Mouse (Mus musculus): Measurements from ENCODE around the gene Jsrp1. TPM values are rescaled to one million over a fixed set of nuclear protein-coding genes. Genes with fewer than 3 reads are reported as not detected.
A peak's percentile ranks its signal among the peaks of the same experiment; 100 is the strongest.

Gene Jsrp1
- polyA plus RNA-seq, 1 experiment from 2014 or later, result not detected

DNA sequence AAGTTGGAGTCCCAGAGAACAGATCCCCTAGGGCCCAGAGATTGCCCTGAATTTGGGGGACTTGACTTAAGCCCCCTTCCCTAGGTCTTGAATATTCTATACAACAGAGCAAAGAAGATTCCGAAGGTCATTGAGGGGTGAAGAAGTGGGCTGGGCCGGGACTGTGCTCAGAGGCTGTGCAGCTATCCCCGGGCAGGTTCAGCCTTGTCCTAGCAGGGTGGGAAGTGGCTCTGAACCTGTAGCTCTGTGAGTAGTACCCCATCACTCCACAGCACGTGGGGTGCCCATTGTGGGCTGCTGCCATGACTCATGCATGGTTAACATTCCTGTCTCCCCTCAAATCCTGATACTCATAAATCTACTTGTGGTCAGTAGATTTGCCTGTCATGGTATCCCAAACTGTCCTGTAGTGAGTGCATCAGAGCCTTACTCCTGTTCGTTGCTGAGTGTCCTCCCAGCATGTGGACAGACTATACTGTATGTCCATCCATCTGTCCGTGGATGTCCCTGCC lies 36.9 kb downstream of the Jsrp1 start:
- CTCF ChIA-PET, result interaction anchor here (4.1 to 8.8 kb wide), 3 partner anchors 10 to 29 kb away, joined by 28 to 43 read pairs (median 29); no protein-coding TSS in a partner anchor

DNA sequence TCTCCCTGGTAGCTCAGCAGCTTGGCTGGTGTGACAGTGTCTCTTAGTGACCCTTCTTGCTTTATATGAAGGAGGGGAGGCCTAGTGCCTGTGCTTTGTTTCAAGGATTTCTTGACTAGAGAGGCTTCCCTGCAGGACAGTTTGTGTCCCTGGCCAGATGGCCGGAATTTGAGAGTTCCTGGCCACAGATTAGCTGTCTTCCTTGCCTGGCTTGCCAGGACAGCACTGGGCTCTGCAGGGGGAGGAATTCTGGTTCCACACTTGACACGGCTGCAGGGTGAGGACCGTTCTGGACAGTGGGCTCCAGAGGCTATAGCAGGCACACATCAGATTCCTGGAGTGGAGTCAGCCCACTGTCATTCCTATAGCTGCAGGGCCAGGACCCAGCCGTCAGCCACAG lies 37.6 kb downstream of the Jsrp1 start:
- no peak for TF ChIP-seq CTCF (IDR thresholded peaks at IDR 0.05)
- CTCF ChIA-PET, result interaction anchor here (2.1 to 8.8 kb wide), 5 partner anchors 10 to 28 kb away, joined by 8 to 43 read pairs (median 28); no protein-coding TSS in a partner anchor
- in situ Hi-C loops (cut with MboI; ENCODE audit: low pct_unique_long_range_greater_than_20kb), result no loop called here
- ATAC-seq (no peak), DNase-seq (ENCODE audit: low read depth, low spot score) (no peak)
- POLR2A ChIA-PET, result interaction anchor here (0.7 to 1.3 kb wide), 2 partner anchors 10 to 24 kb away, joined by 4 read pairs; no protein-coding TSS in a partner anchor
- H3K27me3 ChIP-seq, result no peaks in the 10 kb centered on the region

More for the DNA sequence above, 36.9 kb downstream of the Jsrp1 start:
- POLR2A ChIA-PET, result interaction anchor here (1.3 kb wide), 1 partner anchor 9 kb away, joined by 4 read pairs; no protein-coding TSS in a partner anchor
- H3K27me3 ChIP-seq, result no peaks in the 10 kb centered on the region
- ATAC-seq (peak; percentile 33), DNase-seq (ENCODE audit: low read depth, low spot score) (no peak)
- TF ChIP-seq CTCF (IDR thresholded peaks at IDR 0.05), result no peak
- in situ Hi-C loops (cut with MboI; ENCODE audit: low pct_unique_long_range_greater_than_20kb), result no loop called here

DNA sequence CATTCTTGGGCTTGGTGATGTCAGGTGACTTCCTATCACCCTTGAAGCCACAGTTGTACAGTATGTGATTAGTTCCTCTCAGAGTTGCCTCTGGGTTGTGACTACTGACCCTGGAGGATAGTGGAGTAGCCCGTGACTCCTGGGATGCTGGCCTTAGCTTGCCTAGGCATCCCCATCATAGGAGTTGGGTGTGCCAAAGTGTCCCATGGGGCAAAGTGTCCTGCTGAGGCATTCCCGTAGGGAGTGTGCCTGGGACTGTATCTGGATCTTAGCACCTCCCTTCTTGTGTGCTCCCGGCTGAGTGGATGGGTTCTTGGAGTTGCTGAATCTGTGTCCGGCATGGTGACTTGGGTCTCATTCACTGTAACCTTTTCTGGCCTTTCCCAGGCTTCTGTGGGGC lies 38.3 kb downstream of the Jsrp1 start:
- no peaks in the 10 kb centered on the region for H3K27me3 ChIP-seq
- POLR2A ChIA-PET, result no interaction called here
- ATAC-seq (no peak), DNase-seq (ENCODE audit: low read depth, low spot score) (no peak)
- CTCF ChIA-PET, result interaction anchor here (1.1 to 8.8 kb wide), 9 partner anchors 9 to 35 kb away, joined by 3 to 43 read pairs (median 9); no protein-coding TSS in a partner anchor
- TF ChIP-seq CTCF (IDR thresholded peaks at IDR 0.05), result no peak
- in situ Hi-C loops (cut with MboI; ENCODE audit: low pct_unique_long_range_greater_than_20kb), result no loop called here

DNA sequence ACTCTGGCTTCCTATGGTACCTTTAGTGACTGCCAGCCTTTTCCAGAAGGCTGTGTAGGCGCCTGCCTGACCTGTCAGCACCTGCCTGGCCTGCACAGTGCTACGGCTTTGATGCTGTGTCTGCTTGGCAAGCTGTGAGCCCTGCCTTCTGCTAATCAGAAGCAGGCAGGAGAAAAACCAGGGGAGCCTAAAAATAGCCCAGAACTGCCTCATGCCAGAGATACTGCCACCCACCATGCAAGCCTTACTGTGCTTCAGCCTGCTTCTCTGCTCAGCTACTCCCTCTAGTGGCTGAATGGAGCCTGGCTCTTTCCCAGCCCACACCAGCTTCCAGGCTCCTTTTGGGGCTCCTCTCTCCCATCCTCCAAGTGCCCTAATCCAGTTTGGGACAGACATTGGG lies 38.7 kb downstream of the Jsrp1 start:
- in situ Hi-C loops (cut with MboI; ENCODE audit: low pct_unique_long_range_greater_than_20kb), result no loop called here
- POLR2A ChIA-PET, result interaction anchor here (0.5 kb wide), 1 partner anchor 17 kb away, joined by 3 read pairs; no protein-coding TSS in a partner anchor
- CTCF ChIA-PET, result interaction anchor here (1.1 to 8.8 kb wide), 9 partner anchors 9 to 35 kb away, joined by 3 to 43 read pairs (median 9); no protein-coding TSS in a partner anchor
- no peaks in the 10 kb centered on the region for H3K27me3 ChIP-seq
- DNase-seq (ENCODE audit: low read depth, low spot score) (no peak), ATAC-seq (peak; percentile 55)
- TF ChIP-seq CTCF (IDR thresholded peaks at IDR 0.05), result no peak

DNA sequence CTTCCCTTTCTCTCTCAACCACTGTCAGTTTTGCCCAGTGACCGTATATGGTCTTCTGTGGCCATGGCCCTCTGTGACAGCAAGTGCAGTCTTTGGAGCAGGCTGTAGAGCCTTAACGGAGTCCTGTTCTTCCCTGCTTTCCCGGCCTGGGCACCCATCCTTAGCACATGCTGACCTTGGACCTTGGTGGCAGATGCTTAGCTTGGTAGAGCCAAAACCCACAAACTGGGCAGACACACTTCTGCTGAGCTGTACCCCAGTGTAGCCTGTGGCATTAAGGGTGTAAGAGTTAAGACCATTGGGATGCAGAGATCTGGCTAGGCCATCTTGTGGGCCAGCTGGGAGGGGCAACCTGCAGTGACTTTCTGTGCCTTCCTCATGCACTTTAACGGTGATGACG lies 39.5 kb downstream of the Jsrp1 start:
- no peak for ATAC-seq
- no peaks in the 10 kb centered on the region for H3K27me3 ChIP-seq
- ChIA-PET POLR2A (no interaction called here), CTCF (interaction anchor here (1.1 to 8.8 kb wide), 8 partner anchors 8 to 36 kb away, joined by 3 to 43 read pairs (median 10); no protein-coding TSS in a partner anchor)
- DNase-seq (ENCODE audit: low read depth, low spot score), result no peak
- TF ChIP-seq CTCF (IDR thresholded peaks at IDR 0.05), result no peak
- in situ Hi-C loops (cut with MboI; ENCODE audit: low pct_unique_long_range_greater_than_20kb), result no loop called here

DNA sequence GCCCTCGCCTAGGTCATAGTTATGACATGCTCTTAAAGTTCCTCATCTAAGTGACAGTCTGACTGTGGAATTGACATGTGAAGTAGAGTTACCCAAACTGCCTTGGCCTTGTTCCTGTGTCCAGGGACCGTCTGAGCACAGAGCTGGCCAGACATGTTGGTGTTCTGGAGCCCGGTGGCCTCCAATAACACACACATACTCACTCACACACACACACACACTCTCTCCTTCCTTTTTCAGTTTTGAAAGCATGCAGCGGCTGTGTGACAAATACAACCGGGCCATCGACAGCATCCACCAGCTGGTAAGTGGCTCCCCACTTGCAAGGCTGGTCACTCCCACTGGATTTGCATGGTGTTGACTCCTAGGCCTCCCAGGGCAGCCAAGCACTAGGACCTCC lies 44.9 kb downstream of the Jsrp1 start:
- in situ Hi-C loops (cut with MboI; ENCODE audit: low pct_unique_long_range_greater_than_20kb), result no loop called here
- no peak for ATAC-seq
- POLR2A ChIA-PET, result no interaction called here
- H3K27me3 ChIP-seq, result no peaks in the 10 kb centered on the region
- CTCF ChIA-PET, result no interaction called here
- TF ChIP-seq CTCF (IDR thresholded peaks at IDR 0.05), result no peak
- DNase-seq (ENCODE audit: low read depth, low spot score), result no peak

DNA sequence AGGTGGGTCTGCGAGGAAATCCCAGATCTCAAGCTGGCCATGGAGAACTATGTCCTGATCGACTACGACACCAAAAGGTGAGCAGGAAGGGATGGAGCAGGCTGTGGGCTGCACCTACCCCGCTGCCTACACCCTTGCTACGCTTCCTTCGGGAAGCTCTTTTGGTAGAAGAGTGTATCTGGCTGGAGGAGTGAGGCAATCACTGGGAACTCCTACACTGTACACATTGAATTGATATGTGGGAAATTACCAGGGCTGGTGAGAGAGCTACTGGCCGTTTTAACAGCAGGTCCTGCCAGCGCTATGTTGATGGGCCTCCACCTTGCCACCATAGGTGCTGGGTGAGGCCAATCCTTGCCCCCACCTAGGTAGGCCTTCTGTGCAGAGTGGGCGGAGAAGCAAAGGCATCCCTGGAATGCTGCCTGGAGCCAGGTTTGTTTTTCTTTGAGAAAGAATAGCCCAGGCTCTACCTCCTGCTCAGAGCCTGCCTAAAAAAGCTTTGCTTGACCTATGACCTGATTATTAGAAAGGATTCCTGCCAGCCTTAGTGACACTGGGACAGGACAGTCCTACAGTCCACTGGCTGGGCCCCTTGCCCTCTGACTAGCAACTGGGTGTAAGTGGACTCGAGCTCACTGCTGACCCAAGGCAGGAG lies 47.0 kb downstream of the Jsrp1 start:
- no peak for ATAC-seq
- H3K27me3 ChIP-seq, result no peaks in the 10 kb centered on the region
- ChIA-PET CTCF (interaction anchor here (1.2 to 2.0 kb wide), 2 partner anchors 8 to 19 kb away, joined by 3 to 8 read pairs; no protein-coding TSS in a partner anchor), POLR2A (interaction anchor here (0.5 to 1.3 kb wide), 3 partner anchors 13 to 794 kb away, joined by 3 to 5 read pairs (median 3); no protein-coding TSS in a partner anchor)
- TF ChIP-seq CTCF (IDR thresholded peaks at IDR 0.05), result no peak
- in situ Hi-C loops (cut with MboI; ENCODE audit: low pct_unique_long_range_greater_than_20kb), result no loop called here
- no peak for DNase-seq (ENCODE audit: low read depth, low spot score)

DNA sequence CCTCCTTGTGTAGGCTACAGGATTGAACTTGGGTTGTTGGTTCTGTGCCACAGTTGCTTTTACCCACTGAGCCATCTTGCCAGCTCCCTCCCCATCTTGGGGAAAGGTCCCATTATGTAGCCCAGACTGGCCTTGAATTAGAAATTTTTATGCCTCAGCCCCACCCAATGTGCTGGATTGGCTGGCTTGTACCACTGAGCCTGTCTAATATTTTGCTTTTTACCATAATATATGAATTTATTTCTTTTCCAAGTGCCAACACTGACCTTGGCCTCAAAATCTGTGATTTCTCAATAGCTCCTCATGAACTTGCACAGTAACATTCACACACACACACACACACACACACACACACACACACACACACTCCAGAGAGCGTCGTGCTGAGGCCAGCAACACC lies 47.6 kb downstream of the Jsrp1 start:
- no peak for DNase-seq (ENCODE audit: low read depth, low spot score)
- in situ Hi-C loops (cut with MboI; ENCODE audit: low pct_unique_long_range_greater_than_20kb), result no loop called here
- TF ChIP-seq CTCF (IDR thresholded peaks at IDR 0.05), result no peak
- ChIA-PET POLR2A (interaction anchor here (1.2 to 1.3 kb wide), 3 partner anchors 12 to 16 kb away, joined by 3 to 5 read pairs (median 3); no protein-coding TSS in a partner anchor), CTCF (interaction anchor here (1.2 to 2.0 kb wide), 2 partner anchors 9 to 18 kb away, joined by 3 to 8 read pairs; no protein-coding TSS in a partner anchor)
- no peaks in the 10 kb centered on the region for H3K27me3 ChIP-seq
- no peak for ATAC-seq

DNA sequence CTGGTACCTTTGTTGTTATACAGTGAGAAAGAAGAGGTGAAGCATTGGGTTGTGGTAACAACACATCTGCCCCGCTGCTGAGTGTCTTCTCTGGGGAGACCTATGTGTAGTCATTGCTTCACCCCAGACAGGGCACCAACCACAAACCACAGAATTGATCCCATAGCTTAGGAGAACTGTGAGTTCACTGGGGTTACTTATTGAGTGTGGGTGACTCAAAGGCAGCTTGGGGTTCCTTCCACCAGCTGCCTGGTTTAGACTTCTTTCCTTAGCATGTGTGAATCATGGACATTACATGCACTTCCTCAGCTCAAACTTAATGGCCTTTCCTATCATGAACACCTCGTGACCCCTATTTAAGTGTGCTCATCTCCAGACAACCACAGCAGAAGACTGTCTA lies 49.8 kb downstream of the Jsrp1 start:
- H3K27me3 ChIP-seq, result no peaks in the 10 kb centered on the region
- POLR2A ChIA-PET, result no interaction called here
- peak; percentile 61 for ATAC-seq
- in situ Hi-C loops (cut with MboI; ENCODE audit: low pct_unique_long_range_greater_than_20kb), result no loop called here
- CTCF ChIA-PET, result interaction anchor here (1.6 to 2.6 kb wide), 2 partner anchors 11 to 12 kb away, joined by 8 to 9 read pairs; no protein-coding TSS in a partner anchor
- no peak for TF ChIP-seq CTCF (IDR thresholded peaks at IDR 0.05)
- peak; percentile 85 for DNase-seq (ENCODE audit: low read depth, low spot score)

DNA sequence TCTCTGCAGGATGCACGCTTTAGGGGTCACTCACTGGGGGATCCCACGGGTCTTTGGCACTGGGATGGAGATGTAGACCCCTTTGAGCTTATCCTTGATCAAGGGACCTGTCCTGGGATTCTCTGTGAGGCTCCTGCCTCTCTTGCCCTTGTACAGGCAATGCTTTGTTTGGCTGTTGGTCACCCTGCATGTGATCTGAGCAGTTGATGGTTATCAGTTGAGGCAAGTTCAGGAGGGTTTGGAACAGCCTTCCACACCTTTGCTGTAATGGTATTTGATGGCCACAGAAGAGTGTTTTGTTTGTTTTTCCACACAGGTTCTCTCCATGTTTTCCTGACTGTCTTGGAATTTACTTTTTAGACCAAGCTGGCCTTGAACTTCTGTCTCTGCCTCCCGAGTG lies 51.5 kb downstream of the Jsrp1 start:
- ChIA-PET POLR2A (no interaction called here), CTCF (interaction anchor here (7.0 kb wide), 1 partner anchor 12 kb away, joined by 43 read pairs; no protein-coding TSS in a partner anchor)
- ATAC-seq (no peak), DNase-seq (ENCODE audit: low read depth, low spot score) (no peak)
- in situ Hi-C loops (cut with MboI; ENCODE audit: low pct_unique_long_range_greater_than_20kb), result no loop called here
- H3K27me3 ChIP-seq, result no peaks in the 10 kb centered on the region
- TF ChIP-seq CTCF (IDR thresholded peaks at IDR 0.05), result no peak

All from Patski (cell line).